Mouse (Mus musculus): ENCODE results near the gene Capn11.
"Not testable (repeated sequence)": the region's sequence is repeated elsewhere in the genome, so short reads cannot be mapped to it uniquely, and the experiment has no call there.

Capn11 gene

GRCm38 (mm10) chr17:45628885-45629855 lies 30.0 kb downstream of the Capn11 start:
- DNase-seq (ENCODE audit: low spot score): no peak

- DNase-seq (ENCODE audit: low spot score): no peak
Observed at GRCm38 (mm10) chr17:45628160-45628559, 31.0 kb downstream of the Capn11 start.

GRCm38 (mm10) chr17:45626577-45627134 lies 32.5 kb downstream of the Capn11 start:
- peak; percentile 90 for DNase-seq (ENCODE audit: low spot score)

GRCm38 (mm10) chr17:45623425-45623824 lies 35.7 kb downstream of the Capn11 start:
- not testable (repeated sequence) for DNase-seq (ENCODE audit: low spot score)

GRCm38 (mm10) chr17:45619386-45620256 lies 39.5 kb downstream of the Capn11 start:
- DNase-seq (ENCODE audit: low spot score): no peak

GRCm38 (mm10) chr17:45618941-45619385 lies 40.2 kb downstream of the Capn11 start:
- DNase-seq (ENCODE audit: low spot score): no peak

GRCm38 (mm10) chr17:45617655-45618054 lies 41.5 kb downstream of the Capn11 start:
- no peak for DNase-seq (ENCODE audit: low spot score)

- no peak for DNase-seq (ENCODE audit: low spot score)
Observed at GRCm38 (mm10) chr17:45616679-45617078, 42.4 kb downstream of the Capn11 start.

GRCm38 (mm10) chr17:45616046-45616650 lies 43.0 kb downstream of the Capn11 start:
- no peak for DNase-seq (ENCODE audit: low spot score)

GRCm38 (mm10) chr17:45612921-45613320 lies 46.2 kb downstream of the Capn11 start:
- no peak for DNase-seq (ENCODE audit: low spot score)

- no peak for DNase-seq (ENCODE audit: low spot score)
Observed at GRCm38 (mm10) chr17:45612008-45612407, 47.1 kb downstream of the Capn11 start.

GRCm38 (mm10) chr17:45610144-45610866 lies 48.8 kb downstream of the Capn11 start:
- no peak for DNase-seq (ENCODE audit: low spot score)

- DNase-seq (ENCODE audit: low spot score): no peak
Observed at GRCm38 (mm10) chr17:45608396-45608795, 50.7 kb downstream of the Capn11 start.

- DNase-seq (ENCODE audit: low spot score): no peak
Observed at GRCm38 (mm10) chr17:45606992-45607879, 51.9 kb downstream of the Capn11 start.

GRCm38 (mm10) chr17:45602984-45603383 lies 56.1 kb downstream of the Capn11 start:
- no peak for DNase-seq (ENCODE audit: low spot score)

- no peak for DNase-seq (ENCODE audit: low spot score)
Observed at GRCm38 (mm10) chr17:45601877-45602304, 57.2 kb downstream of the Capn11 start, which contains the start of gene Mymx. Gene Mymx (minus strand): TSS chr17:45602102.

GRCm38 (mm10) chr17:45601325-45601724 lies 57.8 kb downstream of the Capn11 start:
- no peak for DNase-seq (ENCODE audit: low spot score)

- no peak for DNase-seq (ENCODE audit: low spot score)
Observed at GRCm38 (mm10) chr17:45600267-45600666, 58.9 kb downstream of the Capn11 start.

- no peak for DNase-seq (ENCODE audit: low spot score)
Observed at GRCm38 (mm10) chr17:45599446-45600242, 59.5 kb downstream of the Capn11 start, which contains the start of gene Slc29a1. Gene Slc29a1 (minus strand): TSS chr17:45599606.

Data from c-Kit-positive CD71-positive TER-119-positive erythroid progenitor cells, embryonic 14.5 days (primary cell).